Mouse (Mus musculus) stomach, postnatal 0 days (tissue): ENCODE results near the gene Cfap57.
"Not testable (repeated sequence)": the region's sequence is repeated elsewhere in the genome, so short reads cannot be mapped to it uniquely, and the experiment has no call there.

Source experiments
- CTCF ChIP-seq: IDR thresholded peaks from 2 replicates; pipeline ENCODE4 v1.5.1; 2016; ENCODE audit warnings: antibody characterized with exemption, low read depth, mild to moderate bottlenecking, moderate library complexity
- EP300 ChIP-seq: optimal IDR thresholded peaks from 2 replicates; pipeline ENCODE3; 2016; ENCODE audit warnings: antibody characterized with exemption

DNA sequence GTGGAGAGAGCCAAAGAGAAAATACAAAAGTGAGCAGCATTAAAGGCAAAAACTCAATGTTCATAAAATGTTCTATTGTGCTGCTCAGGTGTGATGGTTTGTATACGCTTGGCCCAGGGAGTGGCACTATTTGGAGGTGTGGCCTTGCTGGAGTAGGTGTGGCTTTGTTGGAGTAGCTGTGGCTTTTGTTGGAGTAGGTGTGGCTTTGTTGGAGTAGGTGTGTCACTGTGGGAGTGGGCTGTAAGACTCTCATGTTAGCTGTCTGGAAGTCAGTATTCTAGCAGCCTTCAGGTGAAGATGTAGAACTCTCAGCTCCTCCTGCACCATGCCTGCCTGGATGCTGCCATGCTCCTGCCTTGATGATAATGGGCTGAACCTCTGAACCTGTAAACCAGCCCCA, 113.4 kb downstream of the Cfap57 start:
- TF ChIP-seq CTCF, EP300: not testable (repeated sequence)
